Mouse (Mus musculus) layer of hippocampus, adult 11-12 months (tissue): ENCODE data around the gene Abcb11.
"Not testable (repeated sequence)": the region's sequence is repeated elsewhere in the genome, so short reads cannot be mapped to it uniquely, and the experiment has no call there.

Source experiments
- DNase-seq: peaks from one replicate; pipeline ENCODE4 v3.0.0; 2022; ENCODE audit warnings: low spot score

The Abcb11 gene

DNA sequence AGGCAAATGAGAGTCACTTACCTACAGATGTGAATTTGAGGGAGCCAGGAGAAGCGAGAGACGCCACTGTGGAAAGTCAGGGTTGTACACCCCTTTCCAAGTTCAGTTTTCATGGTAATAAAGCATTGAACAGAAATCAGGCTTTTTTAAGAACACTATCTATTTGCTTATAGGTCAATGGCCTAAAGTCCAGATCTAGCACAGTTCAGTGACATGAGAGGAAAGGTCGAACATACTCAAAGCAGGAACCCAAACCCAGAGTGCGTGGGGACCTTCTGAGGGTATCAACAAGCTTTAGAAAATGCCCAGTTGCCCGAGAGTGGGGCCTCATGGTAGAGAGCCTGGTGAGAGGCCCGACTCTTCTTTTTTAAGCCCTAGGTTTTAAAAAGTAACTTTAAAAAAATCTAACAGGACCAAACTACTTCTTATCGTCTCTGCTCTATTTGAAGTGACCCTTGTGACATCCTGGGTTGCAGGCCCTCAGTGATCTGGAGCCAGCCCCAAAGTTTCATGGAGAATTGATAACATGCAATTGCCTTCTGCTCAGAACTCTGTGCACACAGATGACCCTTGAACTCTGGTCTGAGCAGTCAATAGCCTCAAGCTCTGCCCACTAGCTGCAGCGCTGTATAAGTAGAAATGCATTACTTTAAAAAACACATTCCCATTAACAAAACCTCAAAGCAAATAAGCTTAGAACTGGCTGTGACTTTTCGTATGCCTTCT, at the start of gene Abcb11:
TSS of gene Abcb11 (minus strand) at position 121 of the 726 bp plus-strand sequence.
- DNase-seq = no peak

GRCm38 (mm10) chr2:69386118-69386871, 43.9 kb upstream of the Abcb11 start:
- DNase-seq = no peak

GRCm38 (mm10) chr2:69382838-69383237, 40.4 kb upstream of the Abcb11 start:
- DNase-seq = no peak

GRCm38 (mm10) chr2:69381740-69382139, 39.3 kb upstream of the Abcb11 start:
- DNase-seq = no peak

- DNase-seq = no peak
These were observed 37.9 kb upstream of the Abcb11 start, which contains the start of gene Dhrs9 for GRCm38 (mm10) chr2:69380281-69380680. TSS of gene Dhrs9 (plus strand) at chr2:69380445.

DNA sequence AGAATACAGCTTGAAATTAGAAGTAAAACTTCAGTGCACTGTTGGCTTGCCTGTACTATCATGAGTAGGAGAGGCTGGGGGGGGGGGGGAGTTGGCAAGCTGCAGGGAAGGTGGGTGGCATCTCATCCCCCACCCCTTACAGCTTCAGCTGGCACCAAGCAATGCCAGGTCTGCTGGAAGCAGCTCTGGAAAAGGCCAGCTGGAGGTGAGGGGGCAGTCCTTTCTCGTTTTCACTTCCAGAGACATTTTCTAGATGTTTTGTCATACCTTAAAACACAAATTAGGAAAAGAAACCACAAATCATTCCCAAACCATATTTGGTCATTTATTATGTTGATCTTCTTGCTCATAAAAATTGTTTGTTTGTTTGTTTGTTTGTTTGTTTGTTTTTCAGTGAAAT, 37.4 kb upstream of the Abcb11 start:
- DNase-seq = no peak

GRCm38 (mm10) chr2:69376780-69377179, 34.4 kb upstream of the Abcb11 start:
- DNase-seq = no peak

DNA sequence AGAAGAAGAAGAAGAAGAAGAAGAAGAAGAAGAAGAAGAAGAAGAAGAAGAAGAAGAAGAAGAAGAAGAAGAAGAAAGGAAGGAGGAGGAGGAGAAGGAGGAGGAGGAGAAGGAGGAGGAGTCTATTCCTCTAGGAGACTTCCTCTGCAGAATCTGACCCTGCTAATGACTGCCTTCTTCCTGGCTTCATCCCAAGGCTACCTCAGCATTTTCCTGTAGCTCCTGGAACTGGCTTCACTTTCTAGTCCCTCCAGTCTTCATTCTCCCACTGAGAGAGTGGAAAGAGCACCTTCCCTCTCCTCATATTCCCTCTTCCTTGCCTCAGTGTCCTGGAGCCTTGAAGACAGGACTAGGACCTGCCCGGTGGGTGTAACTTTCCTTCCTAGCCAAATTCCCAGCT, 22.9 kb upstream of the Abcb11 start:
- no peak for DNase-seq

DNA sequence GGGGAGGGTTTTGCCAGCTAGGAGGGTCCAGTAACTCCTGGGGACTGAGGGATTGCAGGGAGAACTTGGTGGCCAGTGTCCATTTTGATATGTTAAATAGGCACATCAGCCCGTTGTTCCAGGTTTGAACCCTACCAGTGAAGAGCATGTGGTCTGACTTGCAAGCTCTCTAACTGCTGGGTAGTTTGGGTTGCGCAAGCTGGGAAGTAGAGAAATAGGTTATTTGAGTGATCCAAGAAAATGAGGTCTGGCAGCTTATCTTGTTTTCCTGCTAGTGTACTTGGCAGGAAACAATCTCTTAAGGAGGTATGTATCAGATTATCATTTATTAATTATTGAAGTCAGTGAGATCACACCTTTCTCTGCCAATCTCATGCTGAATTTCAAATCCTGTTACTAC, 22.4 kb upstream of the Abcb11 start:
- no peak for DNase-seq

- DNase-seq = not testable (repeated sequence)
These were observed 13.0 kb upstream of the Abcb11 start for GRCm38 (mm10) chr2:69355402-69355801.

- DNase-seq = no peak
These were observed 910 bp downstream of the Abcb11 start for GRCm38 (mm10) chr2:69341506-69341905.

DNA sequence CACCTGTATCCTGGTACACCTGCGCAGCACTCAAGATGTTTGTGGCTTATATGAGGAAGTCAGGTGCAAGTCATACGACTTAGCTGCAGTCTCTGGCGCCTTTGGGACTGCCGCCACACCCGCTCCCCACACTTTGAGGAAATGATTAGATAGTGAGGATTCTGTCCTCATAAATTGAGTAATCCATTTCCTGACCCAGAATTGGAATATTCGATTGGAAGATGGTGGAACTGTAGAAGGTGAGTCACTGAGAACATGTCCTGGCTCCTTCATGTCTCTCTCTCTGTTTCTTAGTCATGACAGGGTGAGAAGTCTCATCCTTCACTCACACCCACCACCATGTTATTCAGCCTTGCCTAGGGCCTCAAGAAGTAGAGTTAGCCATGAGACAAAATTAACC, 10.9 kb downstream of the Abcb11 start:
- not testable (repeated sequence) for DNase-seq

DNA sequence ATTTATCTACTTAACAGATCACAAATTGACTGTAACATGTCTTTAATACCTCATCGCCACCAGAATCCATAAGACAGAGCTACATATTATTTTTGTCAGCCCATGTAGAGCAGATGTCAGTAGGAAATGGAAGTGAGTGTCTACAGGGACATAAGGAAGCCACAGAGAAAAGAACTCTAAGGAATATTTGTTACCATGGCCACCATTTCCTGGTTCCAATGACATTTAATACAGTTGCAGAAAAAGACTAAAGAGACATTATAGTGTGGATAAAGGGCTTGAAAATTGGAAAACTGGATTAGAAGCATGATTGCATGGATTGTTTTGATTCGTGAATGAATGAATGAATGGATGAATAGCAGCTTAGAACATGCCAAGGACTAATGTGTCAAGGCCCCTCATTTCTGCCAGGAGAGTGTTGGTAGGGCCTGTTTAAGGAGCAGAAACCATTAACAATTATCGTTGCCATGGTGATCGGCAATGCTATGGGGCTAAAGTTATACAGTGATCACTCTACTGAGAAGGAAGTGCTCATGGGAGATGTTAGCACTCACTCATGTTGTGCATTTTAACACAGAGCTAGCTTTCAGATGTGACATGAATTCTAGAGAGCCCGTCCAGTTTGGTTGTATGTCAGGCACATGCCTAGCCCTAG, 13.8 kb downstream of the Abcb11 start:
- no peak for DNase-seq

GRCm38 (mm10) chr2:69324881-69325660, 17.3 kb downstream of the Abcb11 start:
- DNase-seq = no peak

- no peak for DNase-seq
These were observed 19.4 kb downstream of the Abcb11 start for GRCm38 (mm10) chr2:69323018-69323417.

DNA sequence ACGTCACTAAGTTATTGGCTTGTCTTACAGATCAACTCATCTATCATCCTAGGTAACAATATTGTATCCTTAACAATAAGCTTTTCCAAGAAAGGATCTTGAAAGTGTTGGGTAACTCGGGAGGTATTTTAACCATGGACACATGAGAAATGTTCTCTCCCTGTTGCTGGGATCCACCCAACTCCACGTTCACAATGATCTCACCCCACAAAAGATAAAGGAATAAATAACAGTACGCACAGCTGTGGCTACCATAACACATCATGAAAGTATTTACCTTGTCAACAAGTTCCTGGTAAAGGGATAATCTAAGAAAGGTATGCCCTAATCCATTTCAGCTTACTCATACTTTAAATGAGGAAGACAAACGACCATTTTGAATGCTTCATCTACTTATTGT, 21.0 kb downstream of the Abcb11 start:
- no peak for DNase-seq

GRCm38 (mm10) chr2:69311337-69311736, 31.1 kb downstream of the Abcb11 start:
- DNase-seq = no peak

GRCm38 (mm10) chr2:69308136-69308535, 34.3 kb downstream of the Abcb11 start:
- no peak for DNase-seq

DNA sequence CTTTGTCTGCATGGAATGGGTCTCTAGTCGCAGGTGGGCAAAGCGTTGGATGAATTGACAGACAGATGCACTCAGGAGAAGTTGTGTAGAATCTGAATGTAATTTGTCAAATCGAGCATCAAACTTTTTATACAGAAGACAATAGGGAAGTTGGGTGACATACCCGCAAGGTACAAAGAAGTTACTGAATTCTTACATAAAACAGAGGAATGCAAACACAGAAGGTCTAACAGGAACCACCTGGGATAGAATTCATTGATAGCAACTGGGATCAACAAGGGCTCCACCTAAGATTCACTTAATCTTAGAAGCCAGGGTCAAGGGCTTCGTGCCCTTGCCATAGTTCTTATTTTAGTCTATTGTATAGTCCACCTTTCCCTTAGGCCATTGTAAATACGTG, 41.8 kb downstream of the Abcb11 start:
- not testable (repeated sequence) for DNase-seq

GRCm38 (mm10) chr2:69294508-69294907, 47.9 kb downstream of the Abcb11 start:
- no peak for DNase-seq

GRCm38 (mm10) chr2:69288989-69289388, 53.4 kb downstream of the Abcb11 start:
- no peak for DNase-seq

DNA sequence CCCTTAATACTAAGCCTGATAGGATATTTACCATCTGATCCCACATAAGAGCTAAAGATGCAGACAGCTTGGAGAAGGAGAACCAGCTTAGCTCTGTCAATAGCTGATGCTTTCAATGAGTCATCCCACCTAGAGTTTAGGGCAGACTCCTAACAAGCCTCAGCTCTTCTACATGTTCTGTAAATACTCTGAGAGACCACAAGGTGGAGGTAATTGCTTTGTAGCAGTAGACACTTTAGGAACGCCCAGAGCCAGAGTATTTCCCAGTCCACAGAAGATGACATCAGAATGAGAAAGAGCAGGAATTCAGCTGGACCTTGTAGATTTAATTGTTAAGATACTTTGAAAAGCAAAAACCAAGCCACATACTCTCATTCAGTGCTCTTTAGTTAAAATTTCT, 66.5 kb downstream of the Abcb11 start:
- DNase-seq = no peak
